Mouse (Mus musculus) neural tube, embryonic 10.5 days (tissue): ENCODE measurements around the gene Tle3.

ENCODE experiments used
- DNase-seq: peaks from one replicate; pipeline ENCODE4 v3.0.0-alpha.2; 2017; ENCODE audit warnings: low spot score; ENCODE audit errors: extremely low spot score

Gene Tle3

GRCm38 (mm10) chr9:61375802-61376561, 3.8 kb downstream of the Tle3 start:
- no peak for DNase-seq

- DNase-seq, result no peak
Observed at GRCm38 (mm10) chr9:61376650-61377049, 4.5 kb downstream of the Tle3 start.

GRCm38 (mm10) chr9:61377706-61378479, 5.7 kb downstream of the Tle3 start:
- DNase-seq, result peak; percentile 47

- DNase-seq, result peak; percentile 62
Observed at GRCm38 (mm10) chr9:61378516-61378915, 6.3 kb downstream of the Tle3 start.

GRCm38 (mm10) chr9:61379016-61379634, 7.0 kb downstream of the Tle3 start:
- DNase-seq, result no peak

- DNase-seq, result no peak
Observed at GRCm38 (mm10) chr9:61380258-61381062, 8.3 kb downstream of the Tle3 start.

- no peak for DNase-seq
Observed at GRCm38 (mm10) chr9:61381063-61381408, 8.9 kb downstream of the Tle3 start.

GRCm38 (mm10) chr9:61381445-61381844, 9.3 kb downstream of the Tle3 start:
- no peak for DNase-seq

GRCm38 (mm10) chr9:61382595-61383186, 10.5 kb downstream of the Tle3 start:
- DNase-seq, result no peak

- no peak for DNase-seq
Observed at GRCm38 (mm10) chr9:61384101-61384500, 11.9 kb downstream of the Tle3 start.

GRCm38 (mm10) chr9:61384646-61385443, 12.7 kb downstream of the Tle3 start:
- peak; percentile 74 for DNase-seq

GRCm38 (mm10) chr9:61385753-61386152, 13.6 kb downstream of the Tle3 start:
- no peak for DNase-seq

GRCm38 (mm10) chr9:61386314-61386713, 14.1 kb downstream of the Tle3 start:
- DNase-seq, result no peak

- no peak for DNase-seq
Observed at GRCm38 (mm10) chr9:61387797-61388196, 15.6 kb downstream of the Tle3 start.

GRCm38 (mm10) chr9:61388214-61388613, 16.0 kb downstream of the Tle3 start:
- DNase-seq, result no peak

- DNase-seq, result no peak
Observed at GRCm38 (mm10) chr9:61388689-61389403, 16.7 kb downstream of the Tle3 start.

- no peak for DNase-seq
Observed at GRCm38 (mm10) chr9:61389404-61389701, 17.2 kb downstream of the Tle3 start.

- no peak for DNase-seq
Observed at GRCm38 (mm10) chr9:61391570-61392337, 19.6 kb downstream of the Tle3 start.

- no peak for DNase-seq
Observed at GRCm38 (mm10) chr9:61392338-61392620, 20.1 kb downstream of the Tle3 start.
